Mouse (Mus musculus) c-Kit-positive CD71-positive TER-119-positive erythroid progenitor cells, embryonic 14.5 days (primary cell): Measurements from ENCODE around the gene Ppp1r18.

Experiments
- DNase-seq: peaks from one replicate; pipeline ENCODE4 v3.0.0-alpha.2; 2013; ENCODE audit warnings: low spot score

The Ppp1r18 gene

GRCm38 (mm10) chr17:35869346-35870067 lies 4.1 kb downstream of the Ppp1r18 start:
- DNase-seq, result no peak

DNA sequence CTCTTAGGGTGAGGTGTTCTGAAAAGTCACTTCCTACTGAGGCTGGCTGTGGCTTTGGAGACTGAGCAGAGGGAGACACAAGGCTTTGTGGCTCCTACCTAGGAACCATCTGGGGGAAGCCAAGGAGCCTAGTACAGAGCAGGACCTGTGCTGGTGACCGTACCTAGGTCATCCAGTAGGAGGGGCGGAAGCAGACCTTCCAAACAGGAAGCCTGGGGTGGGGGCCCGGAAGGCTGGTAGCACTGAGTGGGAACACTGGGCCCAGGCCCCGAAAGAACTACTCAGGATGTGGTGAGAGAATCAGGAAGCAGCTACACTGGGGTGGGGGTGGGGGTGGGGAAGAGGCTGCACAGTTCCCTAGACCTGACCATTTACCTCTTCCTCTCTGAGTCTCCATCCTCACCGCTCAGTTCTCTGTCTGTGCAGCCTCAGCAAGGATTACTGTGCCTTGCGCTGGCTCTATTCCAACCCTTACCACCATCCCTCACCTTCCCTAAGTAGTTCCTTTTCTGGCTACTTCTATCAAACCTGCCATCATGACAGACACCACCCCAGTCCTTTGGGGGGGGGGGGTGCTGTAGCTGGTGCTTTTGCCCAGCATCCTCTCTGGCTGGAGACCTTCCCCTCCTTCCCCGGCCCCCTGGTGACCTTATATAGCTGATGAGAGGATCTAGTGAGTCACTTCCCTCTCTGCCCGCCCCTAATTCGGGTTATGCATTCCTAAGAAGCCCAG lies 4.9 kb downstream of the Ppp1r18 start:
- no peak for DNase-seq

GRCm38 (mm10) chr17:35870884-35871696 lies 5.7 kb downstream of the Ppp1r18 start:
- no peak for DNase-seq

GRCm38 (mm10) chr17:35873774-35874519 lies 8.6 kb downstream of the Ppp1r18 start:
- DNase-seq, result peak; percentile 81

GRCm38 (mm10) chr17:35874721-35875120 lies 9.3 kb downstream of the Ppp1r18 start:
- no peak for DNase-seq

DNA sequence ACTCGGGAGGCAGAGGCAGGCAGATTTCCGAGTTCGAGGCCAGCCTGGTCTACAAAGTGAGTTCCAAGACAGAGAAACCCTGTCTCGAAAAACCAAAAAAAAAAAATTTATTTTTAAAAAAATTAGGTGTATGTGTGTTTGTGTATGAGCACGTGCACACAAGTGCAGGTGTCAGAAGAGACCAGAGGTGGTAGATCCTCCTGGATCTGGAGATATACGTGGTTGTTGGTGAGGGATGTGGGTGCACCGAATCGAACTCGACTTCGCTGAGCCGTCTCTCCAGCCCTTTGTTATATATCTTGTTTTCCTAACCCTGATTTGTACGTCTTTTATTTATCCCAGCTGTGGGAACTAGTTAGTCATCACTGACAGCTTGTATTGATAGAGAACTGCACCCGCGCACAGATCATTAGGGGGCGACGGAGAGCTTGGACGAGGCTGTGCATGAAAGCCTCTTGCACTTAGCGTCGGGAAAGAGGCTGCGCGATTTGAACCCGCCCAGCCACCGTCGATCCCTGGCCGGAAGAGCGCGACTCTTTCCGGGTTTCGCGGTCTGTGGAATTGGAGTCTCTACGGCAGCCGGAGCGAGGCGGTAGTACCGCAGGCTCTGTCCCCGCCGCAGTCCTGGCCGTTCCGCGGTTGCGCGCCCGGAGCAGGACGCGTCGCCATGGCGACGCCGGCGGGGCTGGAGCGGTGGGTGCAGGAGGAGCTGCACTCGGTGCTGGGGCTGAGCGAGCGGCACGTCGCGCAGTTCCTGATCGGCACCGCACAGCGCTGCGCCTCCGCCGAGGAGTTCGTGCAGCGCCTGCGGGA lies 14.1 kb downstream of the Ppp1r18 start, which contains the start of gene Dhx16:
TSS of gene Dhx16 (plus strand) at position 575 of the 813 bp plus-strand sequence.
- peak; percentile 94 for DNase-seq

DNA sequence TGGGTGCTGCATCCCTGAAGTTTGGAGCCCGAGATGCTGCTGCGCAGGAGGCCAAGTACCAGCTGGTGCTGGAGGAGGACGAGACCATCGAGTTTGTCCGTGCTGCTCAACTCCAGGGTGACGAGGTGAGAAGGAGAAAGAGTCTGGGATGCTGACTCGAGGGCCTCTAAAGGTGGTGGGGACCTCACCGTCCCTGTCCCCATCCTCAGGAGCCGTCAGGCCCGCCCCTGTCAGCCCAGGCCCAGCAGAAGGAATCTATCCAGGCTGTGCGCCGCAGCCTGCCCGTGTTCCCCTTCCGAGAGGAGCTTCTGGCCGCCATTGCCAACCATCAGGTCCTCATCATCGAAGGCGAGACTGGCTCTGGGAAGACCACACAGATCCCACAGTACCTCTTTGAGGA lies 17.5 kb downstream of the Ppp1r18 start:
- DNase-seq, result no peak

DNA sequence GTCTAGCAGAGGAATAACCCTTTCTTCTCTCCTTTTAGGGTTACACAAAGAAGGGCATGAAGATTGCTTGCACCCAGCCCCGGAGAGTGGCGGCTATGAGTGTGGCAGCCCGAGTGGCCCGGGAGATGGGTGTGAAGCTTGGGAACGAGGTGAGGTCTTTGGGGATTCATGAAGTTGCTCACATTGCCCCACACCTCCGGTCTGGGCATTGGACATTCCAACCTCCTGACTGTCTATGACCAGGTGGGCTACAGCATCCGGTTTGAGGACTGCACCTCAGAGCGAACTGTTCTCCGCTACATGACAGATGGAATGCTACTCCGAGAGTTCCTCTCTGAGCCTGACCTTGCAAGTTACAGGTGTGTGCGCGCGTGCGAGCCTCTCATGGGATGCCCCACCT lies 18.4 kb downstream of the Ppp1r18 start:
- DNase-seq, result no peak

DNA sequence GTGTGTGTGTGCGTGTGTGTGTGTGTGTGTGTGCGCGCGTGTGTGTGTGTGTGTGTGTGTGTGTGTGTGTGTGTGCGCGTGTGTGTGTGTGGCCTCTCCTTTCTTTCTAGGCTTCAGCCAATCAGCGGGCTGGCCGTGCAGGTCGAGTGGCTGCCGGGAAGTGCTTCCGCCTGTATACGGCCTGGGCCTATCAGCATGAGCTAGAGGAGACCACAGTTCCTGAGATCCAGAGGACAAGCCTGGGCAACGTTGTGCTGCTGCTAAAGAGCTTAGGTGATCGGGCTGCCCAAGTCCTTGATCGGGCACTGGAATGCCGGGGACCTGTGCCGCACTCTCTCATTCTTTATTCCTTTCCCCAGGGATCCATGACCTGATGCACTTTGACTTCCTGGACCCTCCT lies 22.3 kb downstream of the Ppp1r18 start:
- no peak for DNase-seq

DNA sequence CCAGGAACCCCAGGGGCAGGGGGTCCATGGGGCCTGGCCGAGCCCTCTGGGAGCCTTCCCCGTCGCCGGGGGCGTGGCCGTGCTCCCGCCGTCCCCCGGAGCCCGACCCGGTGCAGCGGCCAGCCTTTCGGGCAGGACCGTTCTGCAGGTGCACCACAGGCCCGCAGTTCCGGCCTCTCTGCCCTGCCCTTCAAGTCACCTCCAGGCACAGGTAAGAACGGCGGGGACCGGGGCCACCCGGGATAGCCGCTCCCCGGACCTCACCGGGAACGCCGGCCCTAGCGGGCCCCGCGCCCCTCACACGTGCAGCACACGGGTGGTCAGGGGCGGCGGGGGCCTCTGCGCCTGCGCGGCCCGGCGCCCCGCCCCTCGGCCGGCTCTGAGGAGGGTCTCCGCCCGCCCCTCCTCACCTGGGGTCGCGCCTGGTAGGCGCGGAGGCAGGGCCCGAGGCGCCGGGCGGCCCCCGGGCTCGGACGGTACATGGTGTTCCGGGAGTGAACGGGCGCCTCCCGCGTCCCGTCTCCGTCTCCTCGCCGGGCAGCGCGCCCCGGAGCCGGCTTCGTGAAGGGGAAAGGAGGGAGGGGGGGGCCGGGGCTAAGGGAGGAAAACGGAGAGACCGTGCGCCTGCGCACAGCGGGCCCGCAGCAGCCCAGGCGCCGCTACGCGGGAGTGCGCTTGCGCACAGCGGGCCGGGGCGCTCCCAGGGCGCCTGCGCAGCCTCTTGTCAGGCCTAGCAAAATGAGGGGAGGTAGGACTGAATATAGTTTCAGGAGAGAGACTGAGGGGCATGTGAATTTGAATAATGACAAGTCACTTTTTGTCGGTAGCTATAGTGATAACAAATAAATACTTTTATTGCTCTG lies 31.6 kb downstream of the Ppp1r18 start, which contains the start of gene 2310061I04Rik:
TSS of gene 2310061I04Rik (minus strand) at position 651 of the 863 bp plus-strand sequence.
- DNase-seq, result peak; percentile 84

- no peak for DNase-seq
These were observed 32.5 kb downstream of the Ppp1r18 start for GRCm38 (mm10) chr17:35897644-35898573.

DNA sequence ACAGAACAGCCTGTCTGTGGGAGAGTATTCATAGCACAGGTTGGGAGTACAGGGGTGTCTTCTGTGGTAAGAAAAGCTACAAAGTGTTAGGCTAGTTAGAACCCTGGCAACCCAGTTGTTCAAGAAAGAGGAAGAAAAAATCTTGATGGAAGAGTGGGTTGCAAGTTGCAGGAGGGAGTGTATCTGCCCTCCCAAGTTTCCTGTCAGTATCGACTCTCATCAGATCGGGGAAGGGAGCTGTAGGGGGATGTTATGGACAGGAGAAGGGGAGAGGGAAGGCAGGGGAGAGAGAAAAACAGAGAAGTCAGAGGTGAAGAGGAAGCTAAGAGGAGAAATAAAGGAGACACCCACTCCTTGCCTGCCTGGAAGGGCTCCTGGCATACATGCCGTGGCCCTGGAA lies 35.2 kb downstream of the Ppp1r18 start:
- DNase-seq, result no peak

DNA sequence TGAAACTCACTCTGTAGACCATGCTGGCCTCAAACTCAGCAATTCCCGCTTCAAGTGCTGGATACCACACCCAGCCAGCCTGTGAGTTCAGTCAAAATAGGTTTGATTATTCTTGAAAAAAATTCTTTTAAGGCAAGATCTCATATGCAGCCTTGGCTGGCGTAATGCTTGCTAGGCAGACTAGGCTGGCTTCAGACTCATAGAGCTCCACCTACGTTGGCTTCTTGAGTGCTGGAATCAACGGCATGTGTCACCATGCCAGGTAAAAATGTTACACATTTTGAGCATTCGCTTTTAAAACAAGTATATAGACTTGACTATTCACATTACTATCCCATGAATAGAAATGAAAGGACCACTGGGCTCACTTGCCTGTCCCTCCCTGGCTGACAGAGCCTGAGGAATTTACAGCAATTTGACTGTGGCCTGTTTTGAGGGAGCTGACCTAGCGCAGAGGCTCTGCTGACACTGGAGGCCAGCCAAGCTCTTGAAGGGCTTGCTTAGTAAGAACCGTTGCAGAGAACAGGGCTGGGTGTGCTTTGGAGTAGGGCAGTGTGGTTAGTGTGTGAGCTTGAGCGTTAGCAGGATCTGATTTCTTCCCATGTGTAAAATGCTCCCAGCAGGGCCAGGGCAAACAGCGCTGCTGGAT lies 38.1 kb downstream of the Ppp1r18 start:
- DNase-seq, result no peak

DNA sequence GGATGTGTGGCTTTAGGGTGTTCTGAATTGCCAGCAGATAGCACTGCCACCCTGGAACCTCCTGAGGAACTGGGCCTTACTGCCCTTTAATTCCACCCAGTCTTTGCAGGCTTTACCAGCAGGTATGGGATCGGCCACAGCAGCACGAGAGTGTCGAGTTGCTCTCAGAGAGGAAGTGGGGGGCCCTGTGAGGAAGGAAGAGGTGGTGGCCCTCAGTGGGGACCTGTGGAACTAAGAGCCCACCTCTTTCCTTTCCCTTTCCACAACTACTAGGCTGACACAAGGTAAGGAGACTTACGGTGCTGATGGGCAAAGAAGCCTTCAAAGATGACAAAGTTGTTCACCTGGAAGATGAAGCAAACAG lies 38.6 kb downstream of the Ppp1r18 start:
- no peak for DNase-seq

- DNase-seq, result no peak
These were observed 40.2 kb downstream of the Ppp1r18 start for GRCm38 (mm10) chr17:35905587-35905986.

DNA sequence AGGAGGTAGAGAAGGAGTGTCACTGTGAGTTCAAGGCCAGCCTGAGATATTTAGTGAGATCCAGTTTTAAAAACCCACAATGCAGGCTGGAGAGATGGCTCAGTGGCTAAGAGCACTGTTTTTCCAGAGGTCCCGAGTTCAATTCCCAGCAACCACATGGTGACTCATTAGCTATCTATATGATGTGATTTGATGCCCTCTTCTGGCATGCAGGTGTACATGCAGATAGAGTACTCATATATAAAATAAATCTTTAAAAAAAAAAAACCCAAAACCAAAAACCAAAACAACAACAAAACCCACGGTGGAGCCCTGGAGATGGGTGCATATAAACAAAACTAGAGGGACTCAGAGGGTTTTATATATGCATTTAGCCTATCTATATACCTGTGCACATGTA lies 42.2 kb downstream of the Ppp1r18 start:
- DNase-seq, result no peak

DNA sequence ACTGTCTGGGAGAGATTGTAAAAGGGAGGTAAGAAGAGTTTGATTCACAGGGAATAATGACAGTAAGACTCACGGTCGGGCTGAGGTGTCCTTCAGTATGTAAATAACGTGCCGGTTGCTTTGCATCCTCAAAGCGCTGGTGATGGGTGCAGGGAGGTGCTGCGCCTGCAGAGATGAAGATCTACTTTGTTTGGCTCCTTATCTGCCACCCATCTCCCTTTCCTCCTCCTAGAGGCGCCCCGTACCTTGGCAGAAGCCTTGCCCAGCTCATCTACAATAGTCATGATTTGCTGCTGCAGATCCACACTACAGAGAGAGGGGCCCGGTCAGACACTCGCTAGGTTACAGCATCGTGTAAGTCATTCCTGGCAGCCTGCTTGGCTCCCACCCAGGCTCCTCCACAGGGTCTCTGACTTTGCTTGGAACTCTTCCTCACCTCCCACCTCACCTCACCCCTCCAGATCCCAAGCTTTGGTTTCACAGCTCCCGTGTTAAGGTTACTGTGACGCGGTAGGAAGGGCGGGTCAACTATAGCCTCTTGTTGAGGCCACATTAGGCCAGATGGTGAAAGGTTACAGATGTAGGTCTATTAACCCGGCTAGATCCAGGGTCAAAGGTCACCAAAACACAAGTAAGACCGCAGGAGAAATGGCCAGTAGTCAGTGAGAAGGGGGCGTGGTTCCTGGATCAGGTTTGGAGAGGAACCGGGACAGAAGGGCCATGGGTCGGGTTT lies 44.0 kb downstream of the Ppp1r18 start:
- no peak for DNase-seq

GRCm38 (mm10) chr17:35909919-35910369 lies 44.6 kb downstream of the Ppp1r18 start, which contains the start of gene Atat1:
Gene Atat1 (minus strand): TSS chr17:35910075.
- peak; percentile 95 for DNase-seq
